In genomic region chr12:40447561-40448355, GRCm38 (mm10) we compare ENCODE assay signal across 8 mouse cellular contexts. TPM values are rescaled to one million over a fixed set of nuclear protein-coding genes. Genes with fewer than 3 reads are reported as not detected.
DNase-seq lines count a peak whose midpoint lies in the region; ATAC-seq and TF ChIP-seq lines count a peak whose summit lies in the region.

No protein-coding gene starts in this region.

- H3K4me2 ChIP-seq in forebrain, embryonic 12.5 days: peak overlapping the region; percentile 85
- peak overlapping the region; percentile 90 for H3K4me2 ChIP-seq in limb, embryonic 15.5 days
- H3K4me2 ChIP-seq in neural tube, embryonic 15.5 days: peak overlapping the region; percentile 68

- TF ChIP-seq CTCF in layer of hippocampus, adult 2 months (conservative IDR thresholded peaks at IDR 0.05): no peak

- H3K27ac ChIP-seq in layer of hippocampus, adult 2 months: peak overlapping the region; percentile 98
- H3K27ac ChIP-seq in forebrain, embryonic 12.5 days: no peak overlapping the region
- no peak overlapping the region for H3K27ac ChIP-seq in limb, embryonic 15.5 days
- H3K27ac ChIP-seq in neural tube, embryonic 15.5 days (replicated peaks): peak overlapping the region; percentile 94

- H3K9ac ChIP-seq in forebrain, embryonic 12.5 days: peak overlapping the region; percentile 81
- no peak overlapping the region for H3K9ac ChIP-seq in limb, embryonic 15.5 days
- H3K9ac ChIP-seq in neural tube, embryonic 15.5 days (replicated peaks): peak overlapping the region; percentile 84

- no peaks in the 10 kb centered on the region for H3K36me3 ChIP-seq in forebrain, embryonic 12.5 days (replicated peaks)
- H3K36me3 ChIP-seq in limb, embryonic 15.5 days: no peaks in the 10 kb centered on the region
- H3K36me3 ChIP-seq in neural tube, embryonic 15.5 days: no peaks in the 10 kb centered on the region

- 19% methylated on average over 10 of the region's 10 CpGs for WGBS in forebrain, embryonic 12.5 days
- 16% methylated on average over 10 of the region's 10 CpGs for WGBS in limb, embryonic 15.5 days
- WGBS in neural tube, embryonic 15.5 days: 13% methylated on average over 10 of the region's 10 CpGs

- H3K27me3 ChIP-seq in forebrain, embryonic 12.5 days: no peaks in the 10 kb centered on the region; the same call in 1 of the 2 replicates
- no peaks in the 10 kb centered on the region for H3K27me3 ChIP-seq in limb, embryonic 15.5 days
- no peaks in the 10 kb centered on the region for H3K27me3 ChIP-seq in neural tube, embryonic 15.5 days (replicated peaks)

- no peak for DNase-seq in layer of hippocampus, adult 2 months (ENCODE audit: low spot score in 2 of 2)
- DNase-seq in layer of hippocampus, postnatal 36 days: no peak
- DNase-seq in urinary bladder, adult 2 months (ENCODE audit: low spot score): no peak
- DNase-seq in spleen, postnatal 14 days (ENCODE audit: low spot score in 2 of 2): no peak
- no peak for DNase-seq in layer of hippocampus, adult 9-10 months (ENCODE audit: low spot score)

- peak overlapping the region; percentile 99 for H3K4me3 ChIP-seq in layer of hippocampus, adult 2 months
- H3K4me3 ChIP-seq in forebrain, embryonic 12.5 days (replicated peaks): peak overlapping the region; percentile 74
- peak overlapping the region; percentile 81 for H3K4me3 ChIP-seq in limb, embryonic 15.5 days
- H3K4me3 ChIP-seq in neural tube, embryonic 15.5 days (replicated peaks): peak overlapping the region; percentile 96

- H3K9me3 ChIP-seq in forebrain, embryonic 12.5 days: no peaks in the 10 kb centered on the region
- H3K9me3 ChIP-seq in limb, embryonic 15.5 days: no peaks in the 10 kb centered on the region
- no peaks in the 10 kb centered on the region for H3K9me3 ChIP-seq in neural tube, embryonic 15.5 days (replicated peaks)

- no peak for ATAC-seq in forebrain, embryonic 12.5 days (ENCODE audit: low FRiP score)
- ATAC-seq in limb, embryonic 15.5 days (ENCODE audit: insufficient number of reproducible peaks, low FRiP score, low TSS enrichment, low read depth): no peak
- no peak for ATAC-seq in neural tube, embryonic 15.5 days (ENCODE audit: low FRiP score)

- peaks cover 28% of the 10 kb centered on the region for H3K4me1 ChIP-seq in forebrain, embryonic 12.5 days
- peaks cover 21% of the 10 kb centered on the region for H3K4me1 ChIP-seq in limb, embryonic 15.5 days
- H3K4me1 ChIP-seq in neural tube, embryonic 15.5 days: peaks cover 30% of the 10 kb centered on the region

RNA-seq across cellular contexts. Expression of gene Dock4, which starts 2.0 kb away (rescaled TPM):
- 100 to 1,000 TPM; 253 to 265 TPM for total RNA-seq in layer of hippocampus, adult 2 months (2021)
- total RNA-seq in layer of hippocampus, postnatal 36 days (2021): 100 to 1,000 TPM; 237 to 255 TPM
- 25.9 and 32.7 TPM in 2 replicates for polyA plus RNA-seq in forebrain, embryonic 12.5 days (2016; fragmentation: Nextera tagmentation; extraction: Ambion mirVana)
- polyA plus RNA-seq in limb, embryonic 15.5 days (2015; fragmentation: Nextera tagmentation; extraction: Ambion mirVana): 11.0 and 13.6 TPM in 2 replicates
- 25.4 and 34.6 TPM in 2 replicates for polyA plus RNA-seq in neural tube, embryonic 15.5 days (2015; fragmentation: Nextera tagmentation; extraction: Ambion mirVana)
- 4.1 and 5.1 TPM in 2 replicates for polyA plus RNA-seq in urinary bladder, adult 2 months (2012; rRNA removed)

RNA-seq across cellular contexts. Expression of gene Zfp277, which starts 2.1 kb away (rescaled TPM):
- 10 to 100 TPM; 24.2 to 26.5 TPM for total RNA-seq in layer of hippocampus, adult 2 months (2021)
- total RNA-seq in layer of hippocampus, postnatal 36 days (2021): 10 to 100 TPM; 24.5 to 27.7 TPM
- 29.7 and 29.8 TPM in 2 replicates for polyA plus RNA-seq in forebrain, embryonic 12.5 days (2016; fragmentation: Nextera tagmentation; extraction: Ambion mirVana)
- 33.7 and 35.2 TPM in 2 replicates for polyA plus RNA-seq in limb, embryonic 15.5 days (2015; fragmentation: Nextera tagmentation; extraction: Ambion mirVana)
- 28.0 and 30.5 TPM in 2 replicates for polyA plus RNA-seq in neural tube, embryonic 15.5 days (2015; fragmentation: Nextera tagmentation; extraction: Ambion mirVana)
- polyA plus RNA-seq in urinary bladder, adult 2 months (2012; rRNA removed): 19.3 and 22.1 TPM in 2 replicates

Comparison
In these comparisons a context has a peak if more than half of its experiments do, and no peak if none do; other contexts are left out.
1. H3K27ac ChIP-seq: peak in layer of hippocampus, adult 2 months (single experiment) and neural tube, embryonic 15.5 days (single experiment); none in forebrain, embryonic 12.5 days (single experiment) and limb, embryonic 15.5 days (single experiment).
2. Peak in every context shown above with its lines, with median percentiles within 50 percentile points of each other: H3K4me3 ChIP-seq and H3K4me2 ChIP-seq.